Mouse (Mus musculus) c-Kit-positive CD71-positive TER-119-positive erythroid progenitor cells, embryonic 14.5 days (primary cell): ENCODE data around the gene A430089I19Rik.
"Not testable (repeated sequence)": the region's sequence is repeated elsewhere in the genome, so short reads cannot be mapped to it uniquely, and the experiment has no call there.

ENCODE experiments used
- DNase-seq: peaks from one replicate; pipeline ENCODE4 v3.0.0-alpha.2; 2013; ENCODE audit warnings: low spot score

Gene A430089I19Rik

DNA sequence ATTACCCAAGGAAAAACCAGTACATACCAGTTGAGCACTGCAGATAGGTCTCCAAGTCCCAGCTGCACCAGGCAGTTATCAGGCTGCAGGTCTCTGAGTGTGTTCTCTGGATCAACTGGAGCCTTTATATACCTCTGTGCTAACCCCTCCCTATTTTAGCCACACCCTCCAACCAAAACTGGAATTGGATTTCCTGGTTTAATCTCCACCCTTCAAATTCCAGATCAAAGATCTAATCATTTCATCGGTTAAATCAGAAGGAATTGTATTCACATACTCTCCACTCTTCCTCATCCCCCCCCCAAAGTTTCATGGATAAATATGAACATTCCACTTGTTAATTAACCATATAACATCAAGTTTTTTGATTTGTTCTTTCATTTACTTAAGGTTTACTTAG, at the start of gene A430089I19Rik:
Gene A430089I19Rik (minus strand): TSS at position 101 of the 400 bp plus-strand sequence.
- DNase-seq: not testable (repeated sequence)

DNA sequence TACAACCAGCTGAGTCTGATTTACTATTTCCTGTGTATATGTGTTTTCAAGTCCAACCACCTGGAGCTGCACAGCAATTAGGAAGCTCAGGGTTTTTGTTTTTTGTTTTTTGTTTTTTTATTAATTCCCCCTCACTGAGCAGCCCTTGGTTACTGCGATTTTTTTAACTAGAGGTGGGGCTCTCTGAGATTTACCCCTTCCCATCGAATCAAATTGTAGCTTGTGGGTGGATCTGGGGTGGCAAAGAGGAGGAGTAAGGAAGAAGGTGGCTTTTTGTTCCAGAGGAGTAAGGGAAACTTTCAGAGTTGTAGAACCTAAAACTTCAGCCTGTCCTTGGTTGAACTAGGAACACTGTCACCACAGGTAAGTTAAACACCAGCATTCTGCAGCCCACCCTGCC, 32.9 kb upstream of the A430089I19Rik start, which contains the start of gene AA792892:
Gene AA792892 (plus strand): TSS at position 301 of the 400 bp plus-strand sequence.
- not testable (repeated sequence) for DNase-seq

DNA sequence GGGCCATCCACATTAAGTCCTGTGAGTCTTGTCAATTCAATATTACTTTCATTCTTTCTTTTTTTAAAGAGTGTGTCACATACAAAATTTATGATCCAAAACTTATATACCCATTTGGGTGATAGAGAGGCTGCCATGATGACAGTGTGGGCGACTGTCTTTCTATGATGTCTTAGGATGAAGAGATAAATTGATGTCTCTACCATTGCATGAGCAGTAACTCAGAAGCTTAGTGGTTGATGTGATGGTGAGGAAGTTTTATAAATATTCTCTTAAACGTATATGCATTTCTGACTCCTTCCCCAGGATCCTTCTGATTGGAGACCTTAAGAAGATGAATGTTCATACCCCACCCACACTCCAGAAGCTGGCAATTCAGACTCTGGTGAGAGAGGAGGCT, 7.5 kb upstream of the A430089I19Rik start, which contains the start of gene Gm6502:
Gene Gm6502 (plus strand): TSS at position 301 of the 400 bp plus-strand sequence.
- not testable (repeated sequence) for DNase-seq
